Mouse (Mus musculus) T-helper 17 cell (primary cell): ENCODE results near the gene Frrs1.
"Not testable (repeated sequence)": the region's sequence is repeated elsewhere in the genome, so short reads cannot be mapped to it uniquely, and the experiment has no call there.

ENCODE experiments used
- in situ Hi-C, 2 experiments: fragments of 300-600 bp; cut with MboI, MseI; formaldehyde crosslinking; loops; 1 replicate in 1 of 2; 2 replicates in 1 of 2; pipeline ENCODE4 v1.15.1; 2025; ENCODE audit warnings: high pct_unique_total_duplicates in 2 of 2

The Frrs1 gene

GRCm38 (mm10) chr3:116858941-116859685 is at the start of gene Frrs1:
Frrs1 (plus strand) TSS chr3:116859464.
- in situ Hi-C loops = no loop called here

GRCm38 (mm10) chr3:116810351-116810750 is 48.9 kb upstream of the Frrs1 start:
- in situ Hi-C loops = not testable (repeated sequence)

DNA sequence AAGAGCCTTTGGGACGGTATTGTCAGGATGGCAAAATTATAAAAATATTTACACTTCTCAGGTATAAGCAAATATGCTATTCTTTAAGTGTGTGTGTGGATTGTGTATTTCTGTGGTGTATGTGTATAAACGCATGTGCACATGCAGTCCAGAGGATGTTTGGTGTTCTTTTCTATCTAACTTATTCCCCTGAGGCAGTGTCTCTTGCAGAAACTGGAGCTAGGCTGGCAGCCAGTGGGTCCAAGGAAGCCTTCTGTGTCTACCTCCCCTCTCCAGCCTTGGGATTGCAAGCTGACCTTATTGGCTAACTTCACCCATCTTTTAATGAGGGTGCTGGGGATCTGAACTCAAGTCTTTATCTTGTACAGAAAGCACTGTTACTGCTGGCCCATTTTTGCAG is 46.3 kb upstream of the Frrs1 start:
- in situ Hi-C loops = no loop called here

DNA sequence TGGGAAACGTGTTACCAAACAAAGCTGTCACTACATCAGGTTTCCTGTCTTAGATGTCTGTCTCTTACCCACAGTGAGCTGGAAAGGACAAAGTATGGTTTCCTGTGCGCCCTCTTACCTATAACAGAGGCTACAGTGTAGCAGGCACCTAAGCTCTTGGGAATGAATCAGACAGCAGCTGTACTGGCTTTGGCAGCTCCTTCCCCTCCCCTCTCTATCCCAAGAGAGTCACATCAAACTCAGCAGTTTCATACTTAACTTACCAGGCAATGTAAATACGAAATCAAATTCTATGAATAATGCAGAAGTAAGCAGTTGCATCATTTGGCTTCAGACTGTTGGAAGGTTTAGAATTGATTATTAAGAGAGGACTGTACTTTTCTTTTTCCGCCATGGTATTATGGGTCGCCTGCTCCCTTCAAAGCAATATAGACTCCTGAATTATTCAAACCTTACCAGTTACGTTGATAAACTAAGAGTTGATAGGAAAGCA is 43.9 kb upstream of the Frrs1 start:
- in situ Hi-C loops = no loop called here

DNA sequence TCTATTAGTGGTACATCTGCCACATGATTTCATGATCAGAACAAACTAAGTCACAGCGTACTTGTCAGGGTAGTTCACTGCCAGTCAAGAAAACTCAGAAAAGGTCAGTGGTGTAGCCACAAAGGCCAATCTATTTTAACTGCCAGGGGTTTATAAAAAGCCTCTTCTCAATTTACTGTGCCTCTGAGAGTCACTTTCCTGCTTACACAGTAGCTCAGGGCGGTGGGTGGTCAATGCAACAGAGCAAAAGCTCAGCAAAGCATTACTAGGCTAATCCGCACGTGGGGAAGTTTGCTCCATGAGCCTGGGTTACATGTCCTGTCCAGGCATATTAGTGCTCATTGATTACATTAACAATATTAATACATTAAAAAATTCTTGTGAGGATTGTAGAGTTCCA is 43.3 kb upstream of the Frrs1 start:
- in situ Hi-C loops = no loop called here

DNA sequence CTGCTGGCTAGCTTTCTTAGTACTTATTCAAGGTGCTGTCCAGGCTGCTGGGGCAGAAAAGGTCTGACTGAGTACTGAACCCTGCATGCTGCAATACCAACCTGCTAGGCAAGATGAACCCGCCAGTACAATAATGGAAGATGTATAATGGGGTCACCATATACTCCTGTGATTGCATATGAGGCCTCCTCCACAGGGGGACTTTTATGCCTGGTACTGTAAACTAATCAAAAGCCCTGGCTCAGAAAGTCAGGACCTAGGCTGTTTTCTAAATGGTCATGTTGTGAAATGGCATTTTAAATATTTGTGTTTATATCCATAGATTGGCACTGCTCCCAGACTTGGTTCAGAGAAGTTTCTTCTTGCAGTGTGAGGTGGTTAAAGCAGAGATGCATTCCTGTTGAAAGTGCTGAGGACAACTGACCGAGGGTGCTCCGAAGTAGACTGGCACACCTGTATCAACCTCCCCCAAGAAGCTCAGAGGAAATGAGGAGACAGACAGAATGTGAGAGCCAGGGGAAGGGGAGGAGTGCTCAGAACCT is 42.5 kb upstream of the Frrs1 start:
- in situ Hi-C loops = no loop called here

DNA sequence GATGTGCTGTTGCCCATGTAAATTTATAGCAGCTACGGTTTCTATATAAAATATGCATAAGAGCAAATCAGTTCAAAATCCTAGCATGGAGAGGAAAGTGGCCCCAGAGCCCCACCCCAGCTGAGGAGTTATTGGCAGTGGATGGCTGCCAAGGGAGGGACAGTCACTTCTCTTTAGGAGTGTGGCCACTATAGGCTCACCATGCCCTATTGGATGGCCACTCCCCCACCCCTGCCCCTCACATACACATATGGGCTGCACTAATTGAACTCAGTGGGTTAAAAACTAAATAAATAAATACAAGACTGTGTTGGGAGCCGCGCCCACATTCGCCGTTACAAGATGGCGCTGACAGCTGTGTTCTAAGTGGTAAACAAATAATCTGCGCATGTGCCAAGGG is 42.0 kb upstream of the Frrs1 start:
- in situ Hi-C loops = no loop called here

DNA sequence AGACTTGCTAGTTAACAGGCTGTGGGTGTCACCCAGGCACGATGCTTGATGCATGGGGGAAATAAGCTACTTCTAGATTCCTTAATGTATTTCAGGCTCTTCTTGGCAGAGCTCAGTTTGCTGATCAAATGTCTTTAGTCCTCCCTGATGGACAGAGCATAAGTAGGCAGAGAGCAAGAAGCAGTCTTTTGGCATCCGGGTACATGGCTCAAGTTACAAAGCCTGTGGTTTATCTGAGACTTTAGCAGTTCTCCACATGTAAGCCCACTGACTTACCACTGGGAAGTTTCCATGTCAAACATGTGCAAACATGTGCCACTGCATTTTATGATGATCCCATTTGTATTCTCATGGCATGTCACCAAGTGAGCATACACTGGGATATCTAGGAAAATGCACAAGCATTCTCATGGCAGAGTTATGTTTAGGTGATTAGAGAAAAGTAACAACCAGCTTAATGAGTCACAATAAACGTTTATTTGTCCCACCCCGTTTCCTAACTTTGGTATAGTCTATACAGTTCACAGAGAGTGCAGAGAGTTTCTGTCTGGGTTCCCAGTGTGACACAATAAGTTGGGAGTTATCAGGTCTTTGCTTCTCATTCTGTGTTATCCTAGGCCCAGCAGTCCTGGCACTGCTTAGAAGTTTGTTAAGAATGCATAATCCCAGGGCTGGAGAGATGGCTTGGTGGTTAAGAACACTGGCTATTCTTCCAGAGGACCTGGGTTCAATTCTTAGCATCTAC is 32.6 kb upstream of the Frrs1 start:
- in situ Hi-C loops = no loop called here

DNA sequence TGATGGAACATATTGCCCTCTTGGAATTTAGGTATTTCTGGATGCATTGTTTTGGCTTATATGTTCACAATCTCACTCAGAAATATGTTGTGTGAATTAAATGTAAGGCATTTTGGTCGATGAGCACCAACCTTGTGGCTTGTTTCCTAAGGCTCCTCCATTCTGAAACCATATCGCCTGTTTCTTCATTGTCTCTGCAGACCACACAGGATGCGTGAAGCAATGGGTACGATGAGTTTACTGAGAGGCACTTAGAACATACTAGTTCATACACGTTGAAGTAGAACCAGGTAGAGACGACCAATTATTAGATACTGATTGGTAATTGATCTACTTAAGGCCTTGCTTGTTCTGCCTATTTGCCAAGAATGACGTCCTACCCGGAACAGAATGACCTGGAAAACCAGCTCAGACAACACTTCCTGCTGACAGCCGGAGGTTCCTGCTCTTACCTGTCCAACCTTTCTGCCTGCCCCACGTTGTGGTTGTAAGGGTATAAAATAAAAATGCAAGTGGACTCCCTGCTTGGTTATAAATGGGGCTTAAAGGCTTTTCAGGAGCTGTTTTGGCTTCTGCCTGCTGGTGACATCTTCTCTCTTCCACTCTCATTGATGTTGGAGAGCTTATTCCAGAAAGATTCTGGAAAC is 29.9 kb upstream of the Frrs1 start:
- in situ Hi-C loops = no loop called here

GRCm38 (mm10) chr3:116831324-116831723 is 27.9 kb upstream of the Frrs1 start:
- in situ Hi-C loops = loop anchor here (10.0 kb wide), 2 partner anchors 57 to 497 kb away; no protein-coding TSS in a partner anchor

GRCm38 (mm10) chr3:116832526-116833310 is 26.5 kb upstream of the Frrs1 start:
- in situ Hi-C loops = loop anchor here (10.0 kb wide), 2 partner anchors 58 to 498 kb away; no protein-coding TSS in a partner anchor

DNA sequence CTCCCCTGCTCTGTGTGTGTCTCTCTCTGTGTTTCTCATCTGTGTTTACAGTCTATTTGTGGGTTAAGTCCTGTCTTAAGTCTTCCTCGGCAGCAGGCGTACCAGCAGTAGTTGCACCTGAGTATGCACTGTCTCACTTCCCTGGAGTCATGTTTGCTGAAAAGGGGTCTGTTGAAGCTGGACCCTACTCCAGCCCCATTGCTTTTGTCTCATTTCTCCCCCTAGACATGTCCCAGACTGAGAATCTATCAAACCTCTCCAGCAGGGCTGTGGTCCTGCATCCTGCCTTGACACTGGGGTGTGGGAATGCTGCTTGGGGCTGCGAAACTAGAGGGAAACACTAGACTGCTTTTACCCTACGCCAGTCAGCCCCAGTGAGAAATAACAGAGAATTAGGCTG is 25.8 kb upstream of the Frrs1 start:
- in situ Hi-C loops = loop anchor here (10.0 kb wide), 2 partner anchors 59 to 499 kb away; no protein-coding TSS in a partner anchor

DNA sequence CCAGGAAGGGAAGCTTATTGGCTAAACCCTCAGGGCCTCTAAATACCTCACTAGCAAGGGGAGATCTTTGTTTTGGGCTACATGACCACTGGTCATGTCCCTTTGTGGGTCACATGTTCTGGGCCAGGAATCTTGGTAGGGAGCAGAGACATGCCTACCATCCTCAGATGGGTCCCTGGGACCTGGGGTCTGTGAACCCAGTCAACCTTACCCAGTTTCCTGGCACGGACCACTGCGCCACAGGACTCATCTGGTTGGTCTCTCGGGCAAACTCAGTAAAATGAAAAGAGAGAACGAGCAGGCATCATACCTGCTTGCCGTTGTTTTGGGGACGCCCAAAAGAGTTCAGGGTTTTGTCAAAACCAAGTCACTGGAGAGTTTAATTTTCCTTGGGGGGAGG is 25.0 kb upstream of the Frrs1 start:
- in situ Hi-C loops = loop anchor here (10.0 kb wide), 2 partner anchors 59 to 499 kb away; no protein-coding TSS in a partner anchor

- in situ Hi-C loops = loop anchor here (5.0 to 10.0 kb wide), 5 partner anchors 61 to 501 kb away; partner anchors contain the start of gene Dbt (in 1 of the 2)
These were observed 23.9 kb upstream of the Frrs1 start for GRCm38 (mm10) chr3:116835350-116835749.

DNA sequence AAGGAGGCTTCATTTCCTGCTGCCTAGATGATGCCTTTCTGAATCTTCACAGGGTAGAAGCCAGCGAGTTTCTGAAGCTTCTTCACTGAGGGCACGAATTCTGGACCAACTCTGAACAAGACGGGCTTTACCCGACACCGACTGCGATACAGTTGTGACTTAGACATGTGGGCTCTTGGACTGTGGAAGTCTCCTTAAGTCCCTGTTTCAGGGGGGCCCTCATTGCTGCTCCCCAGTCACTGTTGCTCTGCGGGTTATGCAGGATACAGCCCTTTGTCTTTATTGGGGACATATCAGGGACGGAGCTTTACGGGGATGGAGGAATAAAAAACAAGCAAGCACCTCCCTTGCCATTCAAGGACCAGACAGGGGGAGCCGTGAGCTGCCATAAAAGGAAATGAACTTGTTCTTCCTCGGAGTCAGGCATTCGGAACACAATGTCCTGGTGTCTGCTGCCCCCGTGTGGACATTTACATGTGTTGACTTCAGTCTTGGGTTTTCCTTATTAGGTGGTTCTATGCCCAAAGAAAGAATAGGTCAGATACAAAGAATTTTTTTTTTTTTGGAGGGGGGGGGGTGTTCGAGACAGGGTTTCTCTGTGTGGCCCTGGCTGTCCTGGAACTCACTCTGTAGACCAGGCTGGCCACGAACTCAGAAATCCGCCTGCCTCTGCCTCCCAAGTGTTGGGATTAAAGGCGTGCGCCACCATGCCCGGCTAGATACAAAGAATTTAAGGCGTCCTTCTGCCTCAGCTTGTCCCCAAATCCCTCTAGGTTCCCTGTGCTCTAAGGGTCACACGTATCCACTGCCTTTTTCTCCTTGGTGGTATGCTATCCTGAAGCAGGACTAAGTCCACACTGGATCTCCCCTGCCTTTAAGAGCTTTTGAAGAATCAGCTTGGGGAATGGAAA is 23.2 kb upstream of the Frrs1 start:
- in situ Hi-C loops = loop anchor here (5.0 to 10.0 kb wide), 5 partner anchors 61 to 501 kb away; partner anchors contain the start of gene Dbt (in 1 of the 2)

GRCm38 (mm10) chr3:116836681-116837475 is 22.4 kb upstream of the Frrs1 start:
- in situ Hi-C loops = loop anchor here (5.0 to 10.0 kb wide), 5 partner anchors 62 to 502 kb away; partner anchors contain the start of gene Dbt (in 1 of the 2)

DNA sequence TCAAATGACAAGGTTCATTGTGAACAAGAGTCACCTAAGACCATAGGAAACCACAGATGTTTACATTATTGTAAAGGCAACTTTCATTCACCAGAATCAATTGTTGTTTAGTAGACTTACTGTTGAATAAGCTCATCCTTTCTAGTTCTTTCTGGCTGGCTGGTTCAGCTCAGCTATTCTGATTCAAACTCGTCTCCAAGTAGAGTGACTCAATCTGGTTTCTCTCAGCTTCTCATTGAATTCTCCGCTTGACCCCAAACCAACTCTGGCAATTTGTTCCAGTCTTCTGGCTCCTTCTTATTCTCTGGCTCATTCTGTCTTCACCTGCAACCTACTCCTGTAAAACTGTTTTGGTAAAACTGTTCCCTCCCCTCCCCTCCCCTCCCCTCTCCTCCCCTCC is 18.0 kb upstream of the Frrs1 start:
- in situ Hi-C loops = no loop called here

DNA sequence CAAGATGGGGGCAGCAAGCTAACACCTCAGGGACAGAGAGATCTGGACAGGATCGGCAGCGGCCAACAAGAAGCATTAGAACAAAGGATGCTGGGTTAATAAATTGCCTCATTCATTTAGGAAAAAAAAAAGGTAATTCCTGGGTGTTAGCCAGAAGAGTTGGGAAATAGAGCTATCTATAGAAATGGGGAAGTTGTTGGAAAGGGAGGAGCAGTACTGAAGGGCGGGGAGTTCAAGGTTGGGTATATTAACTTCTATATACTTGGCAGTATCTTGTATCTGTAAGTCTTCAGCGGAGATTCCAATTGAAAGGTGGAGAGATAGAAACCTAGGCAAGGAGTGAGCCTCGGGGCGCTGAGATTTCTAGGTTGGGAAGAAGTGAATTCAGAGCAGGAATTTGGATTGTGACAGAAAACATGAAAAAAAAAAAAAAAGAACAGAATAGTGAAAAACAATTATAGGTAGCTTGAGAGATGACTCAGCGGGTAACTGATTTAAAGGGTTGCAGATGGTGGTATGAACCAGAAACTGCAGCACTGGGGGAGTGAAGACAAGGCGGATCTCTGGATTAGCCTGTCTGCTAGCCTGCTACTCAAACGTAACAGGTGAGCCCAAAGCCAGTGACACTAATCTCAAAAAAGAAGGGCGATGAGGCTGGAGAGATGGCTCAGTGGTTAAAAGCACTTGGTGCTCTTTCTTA is 14.2 kb upstream of the Frrs1 start:
- in situ Hi-C loops = loop anchor here in 1 of 2 experiments (5.0 kb wide), 1 partner anchor 503 kb away; no protein-coding TSS in a partner anchor
